Mouse (Mus musculus): Measurements from ENCODE around the gene Stat1.
A peak's percentile ranks its signal among the peaks of the same experiment; 100 is the strongest.

Stat1 gene

GRCm38 (mm10) chr1:52118860-52119591 lies at the start of gene Stat1:
Gene Stat1, plus strand, starts transcription at chr1:52119440.
- peaks cover 10% of the 10 kb centered on the region for H3K36me3 ChIP-seq (ENCODE audit: control insufficient read depth, insufficient read depth, low read length, poor library complexity, severe bottlenecking)
- H3K27me3 ChIP-seq (ENCODE audit: control insufficient read depth, insufficient read depth, low read length, poor library complexity, severe bottlenecking) = no peaks in the 10 kb centered on the region

GRCm38 (mm10) chr1:52079724-52080367 lies 39.4 kb upstream of the Stat1 start:
- DNase-seq (ENCODE audit: low read depth, low spot score) = no peak
- Histone ChIP-seq H3K27me3 (ENCODE audit: control insufficient read depth, insufficient read depth, low read length, poor library complexity, severe bottlenecking) (no peaks in the 10 kb centered on the region), H3K36me3 (ENCODE audit: control insufficient read depth, insufficient read depth, low read length, poor library complexity, severe bottlenecking) (peaks cover 17% of the 10 kb centered on the region)

More at GRCm38 (mm10) chr1:52118860-52119591, at the start of gene Stat1:
- peak; percentile 96 for DNase-seq (ENCODE audit: low read depth, low spot score)

- no peaks in the 10 kb centered on the region for H3K27me3 ChIP-seq (ENCODE audit: control insufficient read depth, insufficient read depth, low read length, poor library complexity, severe bottlenecking)
- DNase-seq (ENCODE audit: low read depth, low spot score) = no peak
These were observed 38.9 kb upstream of the Stat1 start for GRCm38 (mm10) chr1:52080375-52080774.

GRCm38 (mm10) chr1:52086236-52086635 lies 33.0 kb upstream of the Stat1 start:
- DNase-seq (ENCODE audit: low read depth, low spot score) = peak; percentile 50
- Histone ChIP-seq H3K36me3 (ENCODE audit: control insufficient read depth, insufficient read depth, low read length, poor library complexity, severe bottlenecking) (peaks cover 5% of the 10 kb centered on the region; the same call in 1 of the 2 replicates), H3K27me3 (ENCODE audit: control insufficient read depth, insufficient read depth, low read length, poor library complexity, severe bottlenecking) (no peaks in the 10 kb centered on the region)

More at GRCm38 (mm10) chr1:52080375-52080774, 38.9 kb upstream of the Stat1 start:
- peaks cover 17% of the 10 kb centered on the region for H3K36me3 ChIP-seq (ENCODE audit: control insufficient read depth, insufficient read depth, low read length, poor library complexity, severe bottlenecking)

GRCm38 (mm10) chr1:52087128-52087527 lies 32.1 kb upstream of the Stat1 start:
- DNase-seq (ENCODE audit: low read depth, low spot score) = no peak
- no peaks in the 10 kb centered on the region for H3K27me3 ChIP-seq (ENCODE audit: control insufficient read depth, insufficient read depth, low read length, poor library complexity, severe bottlenecking)
- H3K36me3 ChIP-seq (ENCODE audit: control insufficient read depth, insufficient read depth, low read length, poor library complexity, severe bottlenecking) = 0 out of 2 replicates have a peak, but pooled peaks cover 5% of the 10 kb centered on the region

GRCm38 (mm10) chr1:52088634-52089033 lies 30.6 kb upstream of the Stat1 start:
- 0 out of 2 replicates have a peak, but pooled peaks cover 5% of the 10 kb centered on the region for H3K36me3 ChIP-seq (ENCODE audit: control insufficient read depth, insufficient read depth, low read length, poor library complexity, severe bottlenecking)
- H3K27me3 ChIP-seq (ENCODE audit: control insufficient read depth, insufficient read depth, low read length, poor library complexity, severe bottlenecking) = no peaks in the 10 kb centered on the region
- DNase-seq (ENCODE audit: low read depth, low spot score) = no peak

GRCm38 (mm10) chr1:52098618-52099232 lies 20.5 kb upstream of the Stat1 start:
- Histone ChIP-seq H3K27me3 (ENCODE audit: control insufficient read depth, insufficient read depth, low read length, poor library complexity, severe bottlenecking) (no peaks in the 10 kb centered on the region), H3K36me3 (ENCODE audit: control insufficient read depth, insufficient read depth, low read length, poor library complexity, severe bottlenecking) (peaks cover 9% of the 10 kb centered on the region; the same call in 1 of the 2 replicates)
- peak; percentile 77 for DNase-seq (ENCODE audit: low read depth, low spot score)

- peaks cover 11% of the 10 kb centered on the region; the same call in 1 of the 2 replicates for H3K36me3 ChIP-seq (ENCODE audit: control insufficient read depth, insufficient read depth, low read length, poor library complexity, severe bottlenecking)
- peak; percentile 71 for DNase-seq (ENCODE audit: low read depth, low spot score)
- no peaks in the 10 kb centered on the region for H3K27me3 ChIP-seq (ENCODE audit: control insufficient read depth, insufficient read depth, low read length, poor library complexity, severe bottlenecking)
These were observed 18.7 kb upstream of the Stat1 start for GRCm38 (mm10) chr1:52100496-52100895.

GRCm38 (mm10) chr1:52102795-52103194 lies 16.4 kb upstream of the Stat1 start:
- Histone ChIP-seq H3K36me3 (ENCODE audit: control insufficient read depth, insufficient read depth, low read length, poor library complexity, severe bottlenecking) (peaks cover 18% of the 10 kb centered on the region), H3K27me3 (ENCODE audit: control insufficient read depth, insufficient read depth, low read length, poor library complexity, severe bottlenecking) (no peaks in the 10 kb centered on the region)
- DNase-seq (ENCODE audit: low read depth, low spot score) = no peak

GRCm38 (mm10) chr1:52107206-52107605 lies 12.0 kb upstream of the Stat1 start:
- DNase-seq (ENCODE audit: low read depth, low spot score) = no peak
- H3K36me3 ChIP-seq (ENCODE audit: control insufficient read depth, insufficient read depth, low read length, poor library complexity, severe bottlenecking) = peaks cover 19% of the 10 kb centered on the region
- H3K27me3 ChIP-seq (ENCODE audit: control insufficient read depth, insufficient read depth, low read length, poor library complexity, severe bottlenecking) = no peaks in the 10 kb centered on the region

GRCm38 (mm10) chr1:52111217-52111616 lies 8.0 kb upstream of the Stat1 start:
- Histone ChIP-seq H3K27me3 (ENCODE audit: control insufficient read depth, insufficient read depth, low read length, poor library complexity, severe bottlenecking) (no peaks in the 10 kb centered on the region), H3K36me3 (ENCODE audit: control insufficient read depth, insufficient read depth, low read length, poor library complexity, severe bottlenecking) (peaks cover 8% of the 10 kb centered on the region)
- no peak for DNase-seq (ENCODE audit: low read depth, low spot score)

- DNase-seq (ENCODE audit: low read depth, low spot score) = no peak
- H3K36me3 ChIP-seq (ENCODE audit: control insufficient read depth, insufficient read depth, low read length, poor library complexity, severe bottlenecking) = peaks cover 6% of the 10 kb centered on the region
- no peaks in the 10 kb centered on the region for H3K27me3 ChIP-seq (ENCODE audit: control insufficient read depth, insufficient read depth, low read length, poor library complexity, severe bottlenecking)
These were observed 6.9 kb upstream of the Stat1 start for GRCm38 (mm10) chr1:52112301-52112700.

- Histone ChIP-seq H3K27me3 (ENCODE audit: control insufficient read depth, insufficient read depth, low read length, poor library complexity, severe bottlenecking) (no peaks in the 10 kb centered on the region), H3K36me3 (ENCODE audit: control insufficient read depth, insufficient read depth, low read length, poor library complexity, severe bottlenecking) (no peaks in the 10 kb centered on the region)
- no peak for DNase-seq (ENCODE audit: low read depth, low spot score)
These were observed 6.1 kb upstream of the Stat1 start for GRCm38 (mm10) chr1:52113067-52113665.

GRCm38 (mm10) chr1:52113666-52114069 lies 5.6 kb upstream of the Stat1 start:
- Histone ChIP-seq H3K27me3 (ENCODE audit: control insufficient read depth, insufficient read depth, low read length, poor library complexity, severe bottlenecking) (no peaks in the 10 kb centered on the region), H3K36me3 (ENCODE audit: control insufficient read depth, insufficient read depth, low read length, poor library complexity, severe bottlenecking) (no peaks in the 10 kb centered on the region)
- DNase-seq (ENCODE audit: low read depth, low spot score) = peak; percentile 99
